Mouse (Mus musculus) embryonic fibroblast, embryonic 13.5 days (primary cell): ENCODE data around the gene Sh3bgrl2. TPM values are rescaled to one million over a fixed set of nuclear protein-coding genes. Genes with fewer than 3 reads are reported as not detected.

Experiments
- H3K27ac ChIP-seq: 2 replicates; pipeline ENCODE4 v1.5.1; 2012; ENCODE audit warnings: low read length, control low read depth, inconsistent platforms; ENCODE audit not compliant: insufficient read depth
- H3K4me1 ChIP-seq: 2 replicates; pipeline ENCODE4 v1.6.1; 2011; ENCODE audit warnings: low read length; ENCODE audit not compliant: control insufficient read depth, insufficient read depth
- H3K4me3 ChIP-seq: 2 replicates; pipeline ENCODE4 v1.5.1; 2011; ENCODE audit warnings: mild to moderate bottlenecking, control low read depth, low read length; ENCODE audit not compliant: insufficient read depth
- CTCF ChIP-seq: IDR thresholded peaks from 2 replicates; pipeline ENCODE4 v1.5.1; 2011; ENCODE audit warnings: mild to moderate bottlenecking, control low read depth, low read length, moderate library complexity, borderline replicate concordance; ENCODE audit not compliant: insufficient read depth
- POLR2A ChIP-seq: IDR thresholded peaks from 2 replicates; pipeline ENCODE4 v1.6.1; 2011; ENCODE audit warnings: low read depth, mild to moderate bottlenecking, control low read depth, low read length, moderate library complexity
- polyA plus RNA-seq: library from polyadenylated mRNA; stranded (reverse); fragments of >200 nt; gene quantifications from 2 replicates; pipeline ENCODE4 v1.2.4, GENCODE M21; 2011; ENCODE audit warnings: low read depth; ENCODE audit not compliant: missing spikeins, insufficient read length

The Sh3bgrl2 gene
- polyA plus RNA-seq, 1 experiment = 18.4 TPM

- no peak overlapping the region for H3K4me3 ChIP-seq
- H3K27ac ChIP-seq = no peak overlapping the region
- peaks cover 2% of the 10 kb centered on the region; the same call in 1 of the 2 replicates for H3K4me1 ChIP-seq
- no peak for TF ChIP-seq CTCF
Observed at GRCm38 (mm10) chr9:83589063-83589462, 40.9 kb downstream of the Sh3bgrl2 start.

GRCm38 (mm10) chr9:83589680-83590467 lies 41.7 kb downstream of the Sh3bgrl2 start:
- no peak overlapping the region for H3K27ac ChIP-seq
- H3K4me1 ChIP-seq = peaks cover 2% of the 10 kb centered on the region; the same call in 1 of the 2 replicates
- TF ChIP-seq CTCF (no peak), POLR2A (no peak)
- no peak overlapping the region for H3K4me3 ChIP-seq

GRCm38 (mm10) chr9:83591848-83592456 lies 43.8 kb downstream of the Sh3bgrl2 start:
- no peak for TF ChIP-seq CTCF
- no peak for TF ChIP-seq POLR2A
- Histone ChIP-seq H3K27ac (no peak overlapping the region), H3K4me1 (peaks cover 2% of the 10 kb centered on the region; the same call in 1 of the 2 replicates), H3K4me3 (no peak overlapping the region)

GRCm38 (mm10) chr9:83593811-83594210 lies 45.7 kb downstream of the Sh3bgrl2 start:
- no peak overlapping the region for H3K27ac ChIP-seq
- TF ChIP-seq CTCF (no peak), POLR2A (no peak)
- peaks cover 2% of the 10 kb centered on the region; the same call in 1 of the 2 replicates for H3K4me1 ChIP-seq
- H3K4me3 ChIP-seq = no peak overlapping the region

- TF ChIP-seq CTCF (no peak), POLR2A (no peak)
- Histone ChIP-seq H3K27ac (no peak overlapping the region), H3K4me3 (no peak overlapping the region), H3K4me1 (no peaks in the 10 kb centered on the region; the same call in 1 of the 2 replicates)
Observed at GRCm38 (mm10) chr9:83596132-83596531, 48.0 kb downstream of the Sh3bgrl2 start.

GRCm38 (mm10) chr9:83596646-83597481 lies 48.7 kb downstream of the Sh3bgrl2 start:
- TF ChIP-seq CTCF (no peak), POLR2A (no peak)
- no peak overlapping the region for H3K27ac ChIP-seq
- H3K4me1 ChIP-seq = peaks cover under 1% of the 10 kb centered on the region
- H3K4me3 ChIP-seq = no peak overlapping the region

- no peak overlapping the region for H3K4me3 ChIP-seq
- TF ChIP-seq POLR2A (no peak), CTCF (no peak)
Observed at GRCm38 (mm10) chr9:83598047-83598446, 49.9 kb downstream of the Sh3bgrl2 start.

GRCm38 (mm10) chr9:83599505-83599904 lies 51.4 kb downstream of the Sh3bgrl2 start:
- TF ChIP-seq POLR2A = no peak
- TF ChIP-seq CTCF = no peak
- Histone ChIP-seq H3K4me1 (peaks cover 5% of the 10 kb centered on the region), H3K4me3 (no peak overlapping the region), H3K27ac (no peak overlapping the region)

More at GRCm38 (mm10) chr9:83598047-83598446, 49.9 kb downstream of the Sh3bgrl2 start:
- Histone ChIP-seq H3K4me1 (peaks cover 5% of the 10 kb centered on the region), H3K27ac (no peak overlapping the region)

GRCm38 (mm10) chr9:83600286-83601048 lies 52.3 kb downstream of the Sh3bgrl2 start:
- Histone ChIP-seq H3K4me1 (peaks cover 5% of the 10 kb centered on the region), H3K27ac (no peak overlapping the region), H3K4me3 (no peak overlapping the region)
- TF ChIP-seq POLR2A (no peak), CTCF (no peak)
